Mouse (Mus musculus) cortical plate, adult 2 months (tissue): ENCODE results near the gene Tas2r136. TPM values are rescaled to one million over a fixed set of nuclear protein-coding genes. Genes with fewer than 3 reads are reported as not detected.

Experiments used
- H3K27ac ChIP-seq: fragments of 200-500 bp; 2 replicates; pipeline ENCODE4 v1.5.1; 2012; ENCODE audit warnings: low read length, control low read depth, inconsistent platforms; ENCODE audit not compliant: insufficient read depth
- H3K4me1 ChIP-seq: fragments of 200-500 bp; 2 replicates; pipeline ENCODE4 v1.6.1; 2011; ENCODE audit warnings: low read length; ENCODE audit not compliant: control insufficient read depth, insufficient read depth
- H3K4me3 ChIP-seq: fragments of 200-500 bp; 2 replicates; pipeline ENCODE4 v1.5.1; 2011; ENCODE audit warnings: mild to moderate bottlenecking, low read length, control low read depth; ENCODE audit not compliant: insufficient read depth
- CTCF ChIP-seq: fragments of 200-500 bp; IDR thresholded peaks from 2 replicates; pipeline ENCODE4 v1.5.1; 2011; ENCODE audit warnings: mild to moderate bottlenecking, control low read depth, low read length; ENCODE audit not compliant: insufficient read depth; ENCODE audit errors: extremely low read depth
- POLR2A ChIP-seq: fragments of 200-500 bp; IDR thresholded peaks from 2 replicates; pipeline ENCODE4 v1.6.1; 2011; ENCODE audit warnings: mild to moderate bottlenecking, low read length, control low read depth; ENCODE audit not compliant: insufficient read depth; ENCODE audit errors: extremely low read depth
- polyA plus RNA-seq: library from polyadenylated mRNA; depleted of rRNA; stranded (reverse); fragments of >200 nt; gene quantifications from 2 replicates; pipeline ENCODE4 v1.2.3, GENCODE M21; 2012; rRNA removed

The Tas2r136 gene
- not detected in 2 replicates for polyA plus RNA-seq

DNA sequence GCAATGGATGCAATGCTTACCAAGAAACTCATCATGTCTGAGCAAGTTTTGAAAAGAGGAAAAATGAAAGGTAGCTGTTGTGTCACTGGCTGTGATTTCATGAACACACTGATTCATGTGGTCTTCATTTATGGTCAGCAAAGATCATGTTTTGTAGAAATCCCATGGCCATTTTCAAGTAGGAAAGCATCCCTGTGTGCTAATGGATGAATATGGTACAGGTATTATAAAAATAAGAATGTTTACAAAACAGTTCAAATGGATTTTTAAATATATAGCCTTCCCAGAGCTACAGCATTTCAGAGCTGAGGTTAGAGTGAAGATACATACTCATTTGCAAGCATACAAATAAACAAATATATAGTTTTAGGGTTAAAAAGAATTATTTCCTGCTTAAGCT, at the start of gene Tas2r136:
Gene Tas2r136 (minus strand): TSS at position 101 of the 400 bp plus-strand sequence.
- Histone ChIP-seq H3K4me3 (no peak within 1 kb of the TSS), H3K27ac (no peak within 1 kb of the TSS), H3K4me1 (no peaks in the 10 kb centered on the region)
- no peak for TF ChIP-seq CTCF
- TF ChIP-seq POLR2A, result no peak

GRCm38 (mm10) chr6:132802518-132802917, 24.6 kb upstream of the Tas2r136 start, which contains the start of gene Tas2r117:
Gene Tas2r117 (plus strand): TSS chr6:132802818.
- Histone ChIP-seq H3K27ac (no peak within 1 kb of the TSS), H3K4me3 (no peak within 1 kb of the TSS), H3K4me1 (no peaks in the 10 kb centered on the region)
- no peak for TF ChIP-seq POLR2A
- TF ChIP-seq CTCF, result no peak

DNA sequence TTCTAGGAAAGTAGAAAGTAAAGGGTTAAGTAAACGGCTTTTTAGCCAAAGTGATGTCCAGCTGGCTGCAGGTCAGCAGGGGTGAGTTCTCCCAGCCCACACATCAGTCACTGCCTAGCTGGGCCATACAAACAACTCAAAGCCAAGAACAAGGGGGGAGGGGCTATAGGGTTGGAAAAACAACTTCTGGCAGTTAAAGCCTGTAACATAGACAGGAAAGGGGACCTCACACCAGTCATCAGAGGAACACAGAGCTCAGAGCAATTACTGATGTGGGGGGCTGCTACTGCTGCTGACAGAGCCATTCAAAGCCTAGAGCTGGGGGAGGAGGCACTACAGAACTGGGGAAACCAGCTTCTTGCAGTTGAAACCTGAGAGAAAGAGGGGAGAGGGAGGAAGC, 17.4 kb upstream of the Tas2r136 start:
- TF ChIP-seq POLR2A (no peak), CTCF (no peak)
- H3K27ac ChIP-seq, result no peak overlapping the region
- no peaks in the 10 kb centered on the region for H3K4me1 ChIP-seq
- H3K4me3 ChIP-seq, result no peak overlapping the region

DNA sequence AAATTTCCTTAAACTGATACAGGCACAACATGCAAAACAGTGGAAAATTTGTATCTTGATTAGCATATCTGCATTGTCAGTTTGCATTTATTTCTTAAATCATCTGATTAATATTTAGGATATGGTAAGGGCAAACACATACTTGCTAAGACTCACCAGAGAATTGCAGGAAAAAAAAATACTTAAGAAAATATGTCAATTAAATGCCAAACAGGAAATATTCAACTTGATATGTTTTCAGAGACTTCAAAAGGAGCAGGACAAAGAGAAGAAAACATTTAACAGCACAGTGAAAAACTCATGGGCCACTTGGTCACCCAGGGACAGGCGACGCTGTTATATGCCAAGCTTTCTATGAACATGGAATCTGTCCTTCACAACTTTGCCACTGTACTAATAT, 16.1 kb downstream of the Tas2r136 start, which contains the start of gene Tas2r102:
Gene Tas2r102 (plus strand): TSS at position 301 of the 400 bp plus-strand sequence.
- H3K4me1 ChIP-seq, result no peaks in the 10 kb centered on the region
- H3K4me3 ChIP-seq, result no peak within 1 kb of the TSS
- no peak within 1 kb of the TSS for H3K27ac ChIP-seq
- no peak for TF ChIP-seq CTCF
- TF ChIP-seq POLR2A, result no peak

GRCm38 (mm10) chr6:132754430-132754829, 23.5 kb downstream of the Tas2r136 start, which contains the start of gene Tas2r124:
Gene Tas2r124 (plus strand): TSS chr6:132754730.
- TF ChIP-seq POLR2A, result no peak
- Histone ChIP-seq H3K4me1 (no peaks in the 10 kb centered on the region), H3K4me3 (no peak within 1 kb of the TSS), H3K27ac (no peak within 1 kb of the TSS)

DNA sequence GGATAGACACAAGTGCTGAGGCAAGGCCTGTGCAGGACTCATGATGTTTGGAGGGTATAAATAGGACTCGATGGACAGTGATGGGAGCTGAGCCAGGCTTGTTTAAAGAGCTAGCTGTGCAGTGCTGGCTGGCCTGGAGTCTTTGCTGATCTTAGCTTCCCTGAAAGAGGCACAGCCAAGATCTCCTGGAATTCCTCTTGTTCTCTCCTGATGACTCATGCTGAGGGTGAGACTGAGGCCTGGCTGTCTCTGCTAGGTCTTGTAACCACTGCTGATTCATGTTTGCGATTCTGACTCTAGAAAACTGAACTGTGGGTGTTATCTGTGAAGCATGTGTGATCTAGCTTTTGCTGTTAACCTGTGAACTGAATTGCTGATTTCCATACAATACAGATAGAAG, 27.8 kb downstream of the Tas2r136 start:
- Histone ChIP-seq H3K4me1 (no peaks in the 10 kb centered on the region), H3K4me3 (no peak overlapping the region), H3K27ac (no peak overlapping the region)
- TF ChIP-seq CTCF (no peak), POLR2A (no peak)

DNA sequence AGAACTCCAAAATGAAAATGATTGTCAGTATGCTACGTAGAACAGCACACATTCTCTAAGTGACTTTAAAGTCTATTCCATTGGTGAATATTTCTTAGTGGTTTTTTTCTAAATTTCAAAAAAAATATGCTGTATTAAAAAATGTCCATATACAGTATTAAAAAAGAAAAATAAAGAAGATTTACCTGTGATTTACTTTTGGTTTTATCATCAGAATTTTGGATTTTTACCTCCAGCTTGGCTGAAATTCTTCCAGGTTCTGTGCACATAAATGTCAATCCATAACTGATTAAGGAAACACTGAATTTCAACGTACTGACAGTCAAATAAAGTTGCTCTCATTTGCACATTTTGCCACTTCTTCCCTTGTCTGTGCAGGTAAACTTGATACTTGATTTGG, 40.0 kb downstream of the Tas2r136 start, which contains the start of gene Tas2r115:
Gene Tas2r115 (minus strand): TSS at position 101 of the 400 bp plus-strand sequence.
- H3K27ac ChIP-seq, result no peak within 1 kb of the TSS
- no peaks in the 10 kb centered on the region for H3K4me1 ChIP-seq
- H3K4me3 ChIP-seq, result no peak within 1 kb of the TSS
- TF ChIP-seq POLR2A, result no peak
- no peak for TF ChIP-seq CTCF

Other genes starting within 250 kb of the Tas2r136 start
- gene Prh1, start 208.4 kb downstream of the Tas2r136 start, polyA plus RNA-seq, result not detected in 2 replicates
- gene Prp2, start 182.2 kb downstream of the Tas2r136 start, polyA plus RNA-seq, result not detected in 2 replicates
- gene A630073D07Rik, start 126.6 kb downstream of the Tas2r136 start, polyA plus RNA-seq, result not detected in 2 replicates
- gene Tas2r120, start 121.2 kb downstream of the Tas2r136 start, polyA plus RNA-seq, result not detected in 2 replicates
- not detected in 2 replicates for gene Tas2r121, start 77.2 kb downstream of the Tas2r136 start, polyA plus RNA-seq
- gene Tas2r122, start 66.2 kb downstream of the Tas2r136 start, polyA plus RNA-seq, result not detected in 2 replicates
- gene Tas2r115, start 40.1 kb downstream of the Tas2r136 start, polyA plus RNA-seq, result not detected in 2 replicates
- gene Tas2r124, start 23.4 kb downstream of the Tas2r136 start, polyA plus RNA-seq, result not detected in 2 replicates
- gene Tas2r102, start 16.0 kb downstream of the Tas2r136 start, polyA plus RNA-seq, result not detected in 2 replicates
- not detected in 2 replicates for gene Tas2r117, start 24.7 kb upstream of the Tas2r136 start, polyA plus RNA-seq
- gene Tas2r123, start 69.0 kb upstream of the Tas2r136 start, polyA plus RNA-seq, result not detected in 2 replicates
- not detected in 2 replicates for gene Tas2r116, start 77.3 kb upstream of the Tas2r136 start, polyA plus RNA-seq
- not detected in 2 replicates for gene Tas2r110, start 89.8 kb upstream of the Tas2r136 start, polyA plus RNA-seq
- not detected in 2 replicates for gene Tas2r113, start 114.8 kb upstream of the Tas2r136 start, polyA plus RNA-seq
- gene Tas2r125, start 131.5 kb upstream of the Tas2r136 start, polyA plus RNA-seq, result not detected in 2 replicates
- gene Tas2r129, start 172.9 kb upstream of the Tas2r136 start, polyA plus RNA-seq, result not detected in 2 replicates
- gene Tas2r131, start 179.8 kb upstream of the Tas2r136 start, polyA plus RNA-seq, result not detected in 2 replicates
- gene Tas2r109, start 202.8 kb upstream of the Tas2r136 start, polyA plus RNA-seq, result not detected in 2 replicates